Mouse (Mus musculus) liver, postnatal 0 days (tissue): ENCODE measurements at regions not wholly inside any gene's neighbourhood (a gene's known extent, or its start where the extent isn't known, plus 50 kb on each side); places are given as distances from the start of the nearest gene placed in this dataset.

Experiments
- CTCF ChIP-seq: sonication (generic); IDR thresholded peaks from 2 replicates; pipeline ENCODE4 v1.5.1; 2016; ENCODE audit warnings: antibody characterized with exemption, low read depth
- EP300 ChIP-seq: IDR thresholded peaks from 2 replicates; pipeline ENCODE4 v1.6.1; 2016; ENCODE audit warnings: antibody characterized with exemption, low read depth, mild to moderate bottlenecking

DNA sequence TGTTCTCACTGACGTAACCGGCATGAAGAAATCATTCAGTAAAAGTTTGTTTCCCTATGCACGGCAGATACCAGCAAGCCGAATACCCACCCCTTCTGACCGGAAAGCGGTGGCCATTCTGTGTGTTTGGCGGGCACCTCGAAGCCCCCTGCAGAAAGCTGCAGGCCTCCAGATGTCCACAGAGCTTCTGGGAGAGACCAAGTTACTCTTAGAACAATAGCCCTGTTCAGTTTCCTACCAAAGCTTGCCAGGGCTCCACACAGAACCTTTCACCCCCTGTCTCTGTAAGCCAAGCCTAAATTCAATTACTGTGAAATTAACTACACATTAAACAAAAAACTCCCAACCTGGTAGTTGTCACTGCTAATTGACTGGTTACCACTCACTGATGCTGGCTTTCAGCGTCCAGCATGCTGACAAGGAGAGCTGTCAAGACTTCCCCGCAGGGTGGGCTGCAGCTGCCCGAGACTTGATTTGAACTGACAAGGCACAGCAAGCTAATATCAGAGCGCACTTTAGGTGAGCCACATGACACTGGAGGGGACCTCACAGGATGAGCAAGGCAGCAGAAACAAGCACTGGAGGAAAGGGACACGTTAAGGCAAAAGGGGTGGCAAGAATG, 220.2 kb downstream of the Psat1 start:
- no peak for TF ChIP-seq CTCF
- TF ChIP-seq EP300 = no peak
